ENCODE assay signal across 27 mouse cellular contexts in the genomic region with DNA sequence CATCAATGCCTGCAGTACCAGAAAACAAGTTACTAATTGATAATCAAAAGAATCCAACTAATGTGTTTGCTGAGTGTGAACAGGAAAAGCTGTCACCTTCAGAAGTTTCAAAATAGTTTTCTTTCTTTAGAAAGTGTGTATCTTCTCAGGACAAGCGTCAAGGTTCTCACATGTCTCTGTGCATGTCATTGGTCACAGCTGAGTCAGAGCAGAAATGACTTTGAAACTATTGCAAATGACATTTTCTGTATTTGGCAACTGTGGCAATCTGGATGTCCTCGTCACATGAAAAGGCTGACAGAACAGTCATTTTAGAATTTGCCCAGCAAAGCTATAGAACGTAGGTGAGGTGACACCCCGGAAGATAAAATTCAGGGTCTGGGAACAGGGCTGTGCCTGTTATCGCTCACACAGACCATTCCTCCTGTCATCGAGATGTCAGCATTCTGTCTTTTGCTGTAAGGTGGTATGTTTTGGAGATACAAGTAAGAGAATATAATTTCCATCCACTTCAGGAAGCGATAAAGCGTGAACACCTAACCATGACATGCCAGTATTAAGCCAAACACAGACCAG.
DNase-seq lines count a peak whose midpoint lies in the region; ATAC-seq and TF ChIP-seq lines count a peak whose summit lies in the region.
"Had no signal": no experiment of that assay in that cellular context is flagged by ENCODE, and none has a peak within 500 bp of the region (broad histone marks: within the 10 kb centered on the region; RNA-seq: fewer than 3 reads in every experiment).

No protein-coding gene starts in this region.

- no peaks in the 10 kb centered on the region for H3K36me3 ChIP-seq in CH12.LX (replicated peaks in 1 of 2; ENCODE audit: control insufficient read depth in 1 of 2, insufficient read depth in 1 of 2, low read length in 1 of 2)
- no peaks in the 10 kb centered on the region for H3K36me3 ChIP-seq in heart, embryonic 11.5 days (ENCODE audit: control insufficient read depth, insufficient read depth, low read length)
- no peaks in the 10 kb centered on the region for H3K36me3 ChIP-seq in heart, embryonic 16.5 days (ENCODE audit: control insufficient read depth, insufficient read depth)
- H3K36me3 ChIP-seq in intestine, postnatal 0 days (ENCODE audit: control insufficient read depth, insufficient read depth), result no peaks in the 10 kb centered on the region
- no peaks in the 10 kb centered on the region for H3K36me3 ChIP-seq in kidney, adult 2 months (ENCODE audit: control insufficient read depth, insufficient read depth, low read length)
- H3K36me3 ChIP-seq: liver, embryonic 12.5 days; midbrain, embryonic 13.5 days had no signal

- no peak for TF ChIP-seq CTCF in CH12.LX (conservative IDR thresholded peaks at IDR 0.05 in 1 of 2, IDR thresholded peaks at IDR 0.05 in 1 of 2; ENCODE audit: low read depth in 2 of 2, low read length in 2 of 2)
- no peak for TF ChIP-seq CTCF in intestine, postnatal 0 days (IDR thresholded peaks at IDR 0.05; ENCODE audit: low read depth)
- no peak for TF ChIP-seq CTCF in kidney, adult 2 months (conservative IDR thresholded peaks at IDR 0.05; ENCODE audit: insufficient read depth, insufficient read length, low read depth, low read length)

- no peak for TF ChIP-seq RAD21 in CH12.LX (IDR thresholded peaks at IDR 0.05; ENCODE audit: low read depth, low read length)

- no peaks in the 10 kb centered on the region for H3K79me2 ChIP-seq in CH12.LX (replicated peaks; ENCODE audit: control insufficient read depth, extremely low read depth, insufficient read depth, poor library complexity, severe bottlenecking)

- dilution Hi-C loops in CH12.LX (cut with MboI; ENCODE audit: extremely low pct_ligation_motif_present, extremely low pct_unique_long_range_greater_than_20kb, low sequenced_read_pairs), result no loop called here

- no peaks in the 10 kb centered on the region for H3K27me3 ChIP-seq in CH12.LX (replicated peaks)
- H3K27me3 ChIP-seq in heart, embryonic 11.5 days (ENCODE audit: control insufficient read depth, insufficient read depth, low read length), result no peaks in the 10 kb centered on the region
- no peaks in the 10 kb centered on the region for H3K27me3 ChIP-seq in heart, embryonic 16.5 days (ENCODE audit: control insufficient read depth, insufficient read depth, low read length)
- H3K27me3 ChIP-seq in intestine, postnatal 0 days (replicated peaks; ENCODE audit: control insufficient read depth, insufficient read depth, low read length), result no peaks in the 10 kb centered on the region
- no peaks in the 10 kb centered on the region for H3K27me3 ChIP-seq in kidney, adult 2 months (replicated peaks; ENCODE audit: control insufficient read depth, insufficient read depth, low read length)
- H3K27me3 ChIP-seq: liver, embryonic 12.5 days; megakaryocyte, embryonic 14.5 days; midbrain, embryonic 13.5 days had no signal

- in situ Hi-C loops in CH12.LX (cut with MboI; ENCODE audit: low pct_ligation_motif_present, low pct_unique_long_range_greater_than_20kb, low sequenced_read_pairs), result no loop called here

- ATAC-seq in heart, embryonic 11.5 days (replicated peaks; ENCODE audit: insufficient number of reproducible peaks, low FRiP score, low TSS enrichment), result peak; percentile 72
- peak; percentile 87 for ATAC-seq in heart, embryonic 16.5 days (replicated peaks; ENCODE audit: extremely low read depth, insufficient read depth, low FRiP score)
- no peak for ATAC-seq in intestine, postnatal 0 days
- ATAC-seq: activated CD4-positive, CD25-positive, alpha-beta regulatory T cell, adult 4 months; forebrain, embryonic 16.5 days; liver, embryonic 12.5 days; liver, postnatal 0 days; midbrain, embryonic 13.5 days had no signal

- DNase-seq in CH12.LX (ENCODE audit: extremely low read depth), result no peak
- peak; percentile 56 to 69 for DNase-seq in heart, adult 18-20 months
- no peak for DNase-seq in kidney, adult 2 months
- no peak for DNase-seq in kidney, postnatal 14 days
- DNase-seq: B cell, adult 2 months; cerebellum, adult 2 months; cerebellum, postnatal 14 days; kidney, adult 18-20 months; kidney, postnatal 4 days; layer of hippocampus, postnatal 36 days; left cerebral cortex, postnatal 4 days; liver, postnatal 0 days; lung, postnatal 36 days; right cerebral cortex, adult 18-20 months; spleen, adult 18-20 months; thymus, adult 2 months; thymus, postnatal 36 days had no signal

- 46% methylated on average over 8 of the region's 8 CpGs for WGBS in heart, embryonic 11.5 days (ENCODE audit: insufficient replicate concordance)
- 41% methylated on average over 8 of the region's 8 CpGs for WGBS in heart, embryonic 16.5 days
- WGBS in intestine, postnatal 0 days, result 82% methylated on average over 8 of the region's 8 CpGs
- WGBS in kidney, adult 2 months, result 90% methylated on average over 8 of the region's 8 CpGs

- no peak overlapping the region for H3K9ac ChIP-seq in CH12.LX (ENCODE audit: insufficient read depth, low read depth)
- H3K9ac ChIP-seq in heart, embryonic 11.5 days (ENCODE audit: low read depth, low read length), result no peak overlapping the region
- no peak overlapping the region for H3K9ac ChIP-seq in heart, embryonic 16.5 days (ENCODE audit: low read length)
- no peak overlapping the region for H3K9ac ChIP-seq in intestine, postnatal 0 days (ENCODE audit: low read depth, low read length)
- H3K9ac ChIP-seq: hindbrain, embryonic 14.5 days; liver, embryonic 12.5 days; liver, postnatal 0 days; midbrain, embryonic 13.5 days had no signal

- no peak for TF ChIP-seq POLR2A in CH12.LX (IDR thresholded peaks at IDR 0.05; ENCODE audit: low read depth, low read length)
- TF ChIP-seq POLR2A in kidney, adult 2 months (IDR thresholded peaks at IDR 0.05; ENCODE audit: low read depth, low read length), result no peak

- H3K9me3 ChIP-seq in CH12.LX (replicated peaks; ENCODE audit: low read length), result no peaks in the 10 kb centered on the region
- no peaks in the 10 kb centered on the region for H3K9me3 ChIP-seq in heart, embryonic 11.5 days (replicated peaks; ENCODE audit: control insufficient read depth, low read length)
- no peaks in the 10 kb centered on the region for H3K9me3 ChIP-seq in heart, embryonic 16.5 days (replicated peaks; ENCODE audit: control insufficient read depth, low read length)
- no peaks in the 10 kb centered on the region for H3K9me3 ChIP-seq in intestine, postnatal 0 days (ENCODE audit: control insufficient read depth)
- H3K9me3 ChIP-seq: liver, embryonic 12.5 days; megakaryocyte, embryonic 14.5 days; midbrain, embryonic 13.5 days had no signal

- H3K4me3 ChIP-seq in CH12.LX (replicated peaks in 1 of 3; ENCODE audit: low read depth in 2 of 3, low read length in 2 of 3, poor library complexity in 1 of 3), result no peak overlapping the region
- H3K4me3 ChIP-seq in heart, embryonic 11.5 days (ENCODE audit: low read depth, low read length), result no peak overlapping the region
- H3K4me3 ChIP-seq in heart, embryonic 16.5 days (ENCODE audit: low read length), result no peak overlapping the region
- no peak overlapping the region for H3K4me3 ChIP-seq in intestine, postnatal 0 days (ENCODE audit: low read depth, low read length)
- no peak overlapping the region for H3K4me3 ChIP-seq in kidney, adult 2 months (ENCODE audit: insufficient read depth, low read depth, low read length)
- H3K4me3 ChIP-seq: erythroblast, embryonic 14.5 days; liver, embryonic 12.5 days; megakaryocyte, embryonic 14.5 days; midbrain, embryonic 13.5 days had no signal

- no peaks in the 10 kb centered on the region for H3K4me1 ChIP-seq in CH12.LX (ENCODE audit: control insufficient read depth in 1 of 2, insufficient read depth in 2 of 2)
- H3K4me1 ChIP-seq in heart, embryonic 11.5 days (ENCODE audit: control insufficient read depth, insufficient read depth, low read length), result no peaks in the 10 kb centered on the region
- H3K4me1 ChIP-seq in heart, embryonic 16.5 days (ENCODE audit: control insufficient read depth, insufficient read depth, low read length), result peaks cover 5% of the 10 kb centered on the region
- no peaks in the 10 kb centered on the region for H3K4me1 ChIP-seq in intestine, postnatal 0 days (replicated peaks; ENCODE audit: control insufficient read depth, insufficient read depth, low read length)
- H3K4me1 ChIP-seq in kidney, adult 2 months (ENCODE audit: control insufficient read depth, insufficient read depth, low read length), result no peaks in the 10 kb centered on the region
- H3K4me1 ChIP-seq: liver, embryonic 12.5 days; megakaryocyte, embryonic 14.5 days; midbrain, embryonic 13.5 days had no signal

- no peak overlapping the region for H3K4me2 ChIP-seq in CH12.LX (ENCODE audit: insufficient read depth, low read depth, poor library complexity, severe bottlenecking)
- no peak overlapping the region for H3K4me2 ChIP-seq in heart, embryonic 11.5 days
- no peak overlapping the region for H3K4me2 ChIP-seq in heart, embryonic 16.5 days (ENCODE audit: low read depth, low read length)
- H3K4me2 ChIP-seq in intestine, postnatal 0 days (replicated peaks; ENCODE audit: low read depth), result no peak overlapping the region
- H3K4me2 ChIP-seq: hindbrain, embryonic 14.5 days; liver, embryonic 12.5 days; midbrain, embryonic 13.5 days had no signal

- H3K27ac ChIP-seq in CH12.LX (ENCODE audit: insufficient read depth, low read depth), result no peak overlapping the region
- H3K27ac ChIP-seq in heart, embryonic 11.5 days (ENCODE audit: low read depth, low read length), result peak overlapping the region; percentile 54; the same call in 1 of the 2 replicates
- H3K27ac ChIP-seq in heart, embryonic 16.5 days (ENCODE audit: low read length), result peak overlapping the region; percentile 24
- H3K27ac ChIP-seq in intestine, postnatal 0 days (ENCODE audit: low read depth, low read length), result no peak overlapping the region
- H3K27ac ChIP-seq in kidney, adult 2 months (ENCODE audit: insufficient read depth, low read depth, low read length), result no peak overlapping the region
- H3K27ac ChIP-seq: hindbrain, embryonic 14.5 days; liver, embryonic 12.5 days; midbrain, embryonic 13.5 days had no signal

- no peak for TF ChIP-seq EP300 in CH12.LX (IDR thresholded peaks at IDR 0.05; ENCODE audit: low read length)

TF ChIP-seq in CH12.LX, 34 proteins besides CTCF, POLR2A, EP300 and RAD21:
- TF ChIP-seq E2F4 (IDR thresholded peaks at IDR 0.05; ENCODE audit: insufficient replicate concordance, low read depth, low read length) (no peak), BHLHE40 (IDR thresholded peaks at IDR 0.05; ENCODE audit: low read depth, low read length) (peak; percentile 30; the same call in 1 of the 2 replicates)

Comparison
In these comparisons a context has a peak if more than half of its experiments do, and no peak if none do; other contexts are left out.
1. DNase-seq: peak in heart, adult 18-20 months (2 of 2); none in CH12.LX (single experiment), kidney, adult 2 months (single experiment) and kidney, postnatal 14 days (single experiment).
2. H3K27ac ChIP-seq: peak in heart, embryonic 11.5 days (single experiment) and heart, embryonic 16.5 days (single experiment); none in CH12.LX (single experiment), intestine, postnatal 0 days (single experiment) and kidney, adult 2 months (single experiment).